Mouse (Mus musculus) CH12.LX (cell line): ENCODE measurements around the gene Tmem255a. TPM values are rescaled to one million over a fixed set of nuclear protein-coding genes. Genes with fewer than 3 reads are reported as not detected.

Experiments
- DNase-seq: peaks from one replicate; pipeline ENCODE4 v3.0.0-alpha.2; 2013; ENCODE audit errors: extremely low read depth
- H3K27ac ChIP-seq: 2 replicates; pipeline ENCODE4 v1.5.1; 2012; ENCODE audit warnings: low read depth, mild to moderate bottlenecking, control low read depth, moderate library complexity; ENCODE audit not compliant: insufficient read depth
- H3K27me3 ChIP-seq: replicated peaks from 2 replicates; pipeline ENCODE3; 2012; ENCODE audit warnings: inconsistent platforms
- H3K36me3 ChIP-seq, 2 experiments: replicated peaks in 1 of 2; 2 replicates each; pipeline versions ENCODE3 to v1.6.1; 2012; ENCODE audit warnings: inconsistent platforms in 1 of 2, low read length in 1 of 2, mild to moderate bottlenecking in 1 of 2, mixed read lengths in 1 of 2, moderate library complexity in 1 of 2; ENCODE audit not compliant: control insufficient read depth in 1 of 2, insufficient read depth in 1 of 2
- H3K4me1 ChIP-seq, 2 experiments: 2 replicates each; pipeline ENCODE4 v1.6.1; 2012; ENCODE audit warnings: inconsistent platforms in 1 of 2, moderate library complexity in 1 of 2; ENCODE audit not compliant: insufficient read depth in 2 of 2, control insufficient read depth in 1 of 2
- H3K4me2 ChIP-seq: 2 replicates; pipeline ENCODE4 v1.6.1; 2012; ENCODE audit warnings: low read depth, mild to moderate bottlenecking, control low read depth; ENCODE audit not compliant: poor library complexity, insufficient read depth, severe bottlenecking
- H3K4me3 ChIP-seq, 3 experiments: fragments of 150-350 bp in 1 of 3; sonication (generic) in 1 of 3; replicated peaks in 1 of 3; 2 replicates each; pipeline versions ENCODE3 to v1.5.1; 2011 to 2012; ENCODE audit warnings: low read depth in 2 of 3, low read length in 2 of 3, mild to moderate bottlenecking in 2 of 3, moderate library complexity in 2 of 3, control low read depth in 1 of 3, improper control_type of control experiment in 1 of 3, inconsistent platforms in 1 of 3, mixed read lengths in 1 of 3; ENCODE audit not compliant: poor library complexity in 1 of 3
- H3K79me2 ChIP-seq: replicated peaks from 2 replicates; pipeline ENCODE4 v1.6.1; 2012; ENCODE audit warnings: mild to moderate bottlenecking, moderate library complexity; ENCODE audit not compliant: control insufficient read depth, poor library complexity, insufficient read depth, severe bottlenecking; ENCODE audit errors: extremely low read depth
- H3K9ac ChIP-seq: 2 replicates; pipeline ENCODE4 v1.6.1; 2012; ENCODE audit warnings: low read depth, mild to moderate bottlenecking, control low read depth, moderate library complexity; ENCODE audit not compliant: insufficient read depth
- H3K9me3 ChIP-seq: replicated peaks from 2 replicates; pipeline ENCODE3; 2012; ENCODE audit warnings: low read length, inconsistent platforms, mixed read lengths
- CHD2 ChIP-seq: IDR thresholded peaks from 2 replicates; pipeline ENCODE4 v1.6.1; 2011; ENCODE audit warnings: low read length, improper control_type of control experiment
- CTCF ChIP-seq, 2 experiments: IDR thresholded peaks in 1 of 2; conservative IDR thresholded peaks in 1 of 2; 2 replicates each; pipeline ENCODE4 v1.5.1; 2011 to 2012; ENCODE audit warnings: low read depth in 2 of 2, low read length in 2 of 2, improper control_type of control experiment in 1 of 2, inconsistent platforms in 1 of 2, mild to moderate bottlenecking in 1 of 2, moderate library complexity in 1 of 2
- EP300 ChIP-seq: IDR thresholded peaks from 2 replicates; pipeline ENCODE4 v1.6.1; 2011; ENCODE audit warnings: low read length, improper control_type of control experiment
- GABPA ChIP-seq: IDR thresholded peaks from 2 replicates; pipeline ENCODE4 v1.6.1; 2012; ENCODE audit warnings: low read depth, low read length, improper control_type of control experiment, inconsistent platforms; ENCODE audit not compliant: insufficient replicate concordance
- JUN ChIP-seq: IDR thresholded peaks from 2 replicates; pipeline ENCODE4 v1.6.1; 2011; ENCODE audit warnings: low read depth, mild to moderate bottlenecking, low read length, improper control_type of control experiment, moderate library complexity; ENCODE audit not compliant: insufficient read depth
- MAX ChIP-seq: IDR thresholded peaks from 2 replicates; pipeline ENCODE4 v1.6.1; 2011; ENCODE audit warnings: low read length, improper control_type of control experiment
- MEF2A ChIP-seq: IDR thresholded peaks from 2 replicates; pipeline ENCODE4 v1.6.1; 2014; ENCODE audit warnings: low read depth, mild to moderate bottlenecking, inconsistent platforms, low read length, improper control_type of control experiment, borderline replicate concordance
- MXI1 ChIP-seq: IDR thresholded peaks from 2 replicates; pipeline ENCODE4 v1.6.1; 2011; ENCODE audit warnings: mild to moderate bottlenecking, low read depth, low read length, improper control_type of control experiment
- MYC ChIP-seq: IDR thresholded peaks from 2 replicates; pipeline ENCODE4 v1.6.1; 2011; ENCODE audit warnings: low read depth, mild to moderate bottlenecking, improper control_type of control experiment, low read length
- NELFE ChIP-seq: IDR thresholded peaks from 2 replicates; pipeline ENCODE4 v1.6.1; 2011; ENCODE audit warnings: low read depth, low read length, improper control_type of control experiment
- PAX5 ChIP-seq: IDR thresholded peaks from 2 replicates; pipeline ENCODE4 v1.6.1; 2012; ENCODE audit warnings: low read length, inconsistent platforms, mixed read lengths
- POLR2AphosphoS2 ChIP-seq: IDR thresholded peaks from 2 replicates; pipeline ENCODE4 v1.6.1; 2011; ENCODE audit warnings: low read depth, low read length, improper control_type of control experiment
- SMC3 ChIP-seq: IDR thresholded peaks from 2 replicates; pipeline ENCODE4 v1.6.1; 2011; ENCODE audit warnings: low read depth, low read length, improper control_type of control experiment
- TBP ChIP-seq: conservative IDR thresholded peaks from 2 replicates; pipeline ENCODE4 v1.6.1; 2011; ENCODE audit warnings: low read depth, low read length, improper control_type of control experiment
- TCF12 ChIP-seq: IDR thresholded peaks from 2 replicates; pipeline ENCODE4 v1.6.1; 2014; ENCODE audit warnings: low read depth, mild to moderate bottlenecking, inconsistent platforms, low read length, improper control_type of control experiment
- USF1 ChIP-seq: IDR thresholded peaks from 2 replicates; pipeline ENCODE4 v1.6.1; 2014; ENCODE audit warnings: low read depth, mild to moderate bottlenecking, inconsistent platforms, low read length, improper control_type of control experiment
- ZC3H11A ChIP-seq: IDR thresholded peaks from 2 replicates; pipeline ENCODE4 v1.6.1; 2012; ENCODE audit warnings: low read depth, mild to moderate bottlenecking, inconsistent platforms, low read length, improper control_type of control experiment
- ZMIZ1 ChIP-seq: IDR thresholded peaks from 2 replicates; pipeline ENCODE4 v1.6.1; 2012; ENCODE audit warnings: low read depth, mild to moderate bottlenecking, inconsistent platforms, low read length, improper control_type of control experiment
- ZNF384 ChIP-seq: IDR thresholded peaks from 2 replicates; pipeline ENCODE4 v1.6.1; 2012; ENCODE audit warnings: low read depth, low read length, improper control_type of control experiment, inconsistent platforms
- dilution Hi-C: fragments of 300-500 bp; cut with MboI; formaldehyde crosslinking; loops from 2 replicates; pipeline ENCODE4 v1.14.3; 2020; ENCODE audit warnings: low sequenced_read_pairs; ENCODE audit not compliant: extremely low pct_unique_long_range_greater_than_20kb, extremely low pct_ligation_motif_present
- in situ Hi-C: fragments of 300-500 bp; cut with MboI; formaldehyde crosslinking; loops from 3 replicates; pipeline ENCODE4 v1.14.3; 2019; ENCODE audit warnings: low sequenced_read_pairs, low pct_ligation_motif_present, low pct_unique_long_range_greater_than_20kb, mixed read lengths
- polyA plus RNA-seq: library from polyadenylated mRNA; unstranded; fragments of >175 nt; gene quantifications from 2 replicates; pipeline ENCODE4 v1.2.1, GENCODE M21; 2012; ENCODE audit warnings: low read depth; ENCODE audit not compliant: insufficient read length
- total RNA-seq, 2 experiments: library from RNA; depleted of rRNA; stranded (reverse); fragments of 300-350 nt in 1 of 2; fragments of >200 nt in 1 of 2; gene quantifications; 2 replicates each; pipeline ENCODE4 v1.2.3; 2012 to 2014

Gene Tmem255a
- total and polyA plus RNA-seq, 3 experiments, result 0.30 to 1.4 (median 0.68) TPM

DNA sequence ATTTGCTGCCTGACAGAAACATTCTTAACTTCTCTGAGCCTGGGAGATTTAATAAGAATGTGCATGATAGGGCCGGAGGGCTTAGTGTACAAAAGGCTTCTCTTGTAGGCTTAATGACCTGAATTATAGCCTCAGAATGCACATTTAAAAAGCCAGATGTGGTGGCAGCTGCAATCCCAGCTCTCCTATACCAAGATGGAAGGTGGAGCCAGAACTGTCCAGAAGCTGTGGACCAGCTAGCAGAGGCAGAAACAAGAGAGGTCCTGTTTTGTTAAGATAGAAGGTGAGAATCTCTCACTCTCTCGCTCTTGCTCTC is 34.6 kb downstream of the Tmem255a start:
- Histone ChIP-seq H3K4me1 (peaks cover 5 to 10% of the 10 kb centered on the region in 2 experiments), H3K27ac (no peak overlapping the region), H3K36me3 (no peaks in the 10 kb centered on the region), H3K27me3 (no peaks in the 10 kb centered on the region), H3K79me2 (no peaks in the 10 kb centered on the region), H3K4me2 (no peak overlapping the region), H3K9me3 (no peaks in the 10 kb centered on the region), H3K4me3 (no peak overlapping the region), H3K9ac (no peak overlapping the region)
- dilution Hi-C loops, result no loop called here
- no peak for DNase-seq
- no peak for TF ChIP-seq MAX
- in situ Hi-C loops, result no loop called here

DNA sequence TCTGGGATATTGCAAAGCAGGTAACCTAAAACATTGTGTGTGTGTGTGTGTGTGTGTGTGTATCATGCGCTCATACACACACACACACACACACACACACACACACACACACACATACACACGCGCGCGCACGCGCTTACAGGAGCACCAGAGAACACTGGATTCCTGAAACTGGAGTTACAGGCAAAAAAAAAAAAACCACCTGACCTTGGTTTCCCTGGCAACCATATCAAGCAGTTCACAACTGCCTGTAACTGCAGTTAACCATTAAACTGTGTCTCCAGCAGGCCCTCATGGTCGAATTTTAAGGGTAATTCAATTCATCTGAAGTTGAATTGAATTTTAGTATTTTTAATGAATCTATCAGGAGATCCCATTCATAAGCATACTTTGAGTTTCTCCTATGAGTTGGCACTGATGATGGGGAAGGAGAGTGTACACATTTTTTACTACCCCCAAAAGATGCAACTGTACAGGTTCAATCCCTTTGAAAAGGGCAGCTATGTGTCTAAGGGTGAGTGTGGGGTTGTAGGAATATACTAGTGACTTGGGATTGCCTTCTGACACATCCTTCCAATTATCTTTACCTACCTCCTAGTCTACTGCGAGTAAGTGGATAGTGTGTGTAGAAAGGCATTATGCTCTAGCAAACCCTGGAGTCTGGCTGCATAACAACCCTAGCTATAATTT is 35.1 kb downstream of the Tmem255a start:
- H3K27ac ChIP-seq, result no peak overlapping the region
- TF ChIP-seq POLR2AphosphoS2 (no peak), SMC3 (no peak), MYC (no peak), ZMIZ1 (no peak), GABPA (no peak), PAX5 (no peak), ZC3H11A (no peak), MEF2A (no peak), CHD2 (no peak), ZNF384 (no peak), MXI1 (no peak), NELFE (no peak), JUN (no peak), USF1 (no peak), CTCF (conservative IDR thresholded peaks at IDR 0.05 in 1 of 2, IDR thresholded peaks at IDR 0.05 in 1 of 2; ENCODE audit: low read depth in 2 of 2, low read length in 2 of 2) (no peak), TCF12 (no peak), EP300 (no peak), TBP (no peak)
- TF ChIP-seq, all 38 proteins: peak for 0
- Histone ChIP-seq H3K9me3 (no peaks in the 10 kb centered on the region), H3K79me2 (no peaks in the 10 kb centered on the region), H3K4me2 (no peak overlapping the region), H3K9ac (no peak overlapping the region), H3K36me3 (no peaks in the 10 kb centered on the region), H3K4me3 (no peak overlapping the region), H3K27me3 (no peaks in the 10 kb centered on the region), H3K4me1 (peaks cover 5 to 10% of the 10 kb centered on the region in 2 experiments)
- in situ Hi-C loops (no loop called here), dilution Hi-C loops (no loop called here)
- no peak for DNase-seq
